Mouse (Mus musculus) liver, embryonic 18 days (tissue): ENCODE results near the gene Yaf2. TPM values are rescaled to one million over a fixed set of nuclear protein-coding genes. Genes with fewer than 3 reads are reported as not detected.

Experiments
- polyA plus RNA-seq: library from polyadenylated mRNA; depleted of rRNA; stranded (reverse); fragments of >200 nt; gene quantifications from 2 replicates; pipeline ENCODE4 v1.2.3, GENCODE M21; 2012; rRNA removed

The Yaf2 gene
- polyA plus RNA-seq = 14.8 and 16.0 TPM in 2 replicates

DNA sequence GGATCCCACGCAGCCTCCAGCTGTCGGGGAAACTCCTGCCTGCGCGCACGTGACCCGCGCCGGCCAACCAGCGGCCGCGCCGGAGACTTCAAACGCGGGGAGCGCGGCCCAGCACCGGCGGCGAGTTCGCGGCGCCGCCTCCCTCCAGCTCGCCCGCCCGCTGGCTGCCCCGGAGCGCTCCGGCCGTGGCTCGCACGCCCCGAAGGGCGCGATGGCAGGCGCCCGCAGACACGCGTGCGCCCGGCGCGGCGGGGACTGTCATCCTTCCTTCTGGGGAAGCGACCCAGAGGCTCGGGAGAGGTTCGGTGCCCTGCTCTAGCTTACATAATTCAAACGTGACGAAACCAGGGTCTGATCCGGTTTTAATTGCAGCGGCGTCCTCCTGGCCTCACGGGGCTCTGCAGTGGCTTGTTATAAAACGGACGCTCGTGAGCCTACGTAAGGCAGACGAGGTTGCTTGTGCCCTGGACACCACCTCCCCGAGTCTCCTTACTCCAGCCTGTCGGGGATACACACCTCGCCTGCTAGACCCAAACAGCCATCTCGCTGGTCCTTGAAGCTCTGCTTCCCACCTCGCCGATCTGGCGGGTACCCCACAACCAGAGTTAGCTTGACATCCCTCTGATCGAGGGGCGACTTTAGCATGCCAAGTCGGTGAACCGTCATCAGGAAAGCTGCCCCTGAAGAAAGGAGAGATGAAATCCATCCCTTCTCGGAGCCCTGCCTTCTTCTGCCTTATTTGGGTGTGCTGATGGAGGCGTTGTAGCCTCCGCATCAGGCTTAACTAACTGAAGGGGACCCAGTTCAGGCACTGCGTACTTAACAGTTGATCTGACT, at the start of gene Yaf2:
Yaf2 (minus strand) TSS at position 11 of the 837 bp plus-strand sequence.

DNA sequence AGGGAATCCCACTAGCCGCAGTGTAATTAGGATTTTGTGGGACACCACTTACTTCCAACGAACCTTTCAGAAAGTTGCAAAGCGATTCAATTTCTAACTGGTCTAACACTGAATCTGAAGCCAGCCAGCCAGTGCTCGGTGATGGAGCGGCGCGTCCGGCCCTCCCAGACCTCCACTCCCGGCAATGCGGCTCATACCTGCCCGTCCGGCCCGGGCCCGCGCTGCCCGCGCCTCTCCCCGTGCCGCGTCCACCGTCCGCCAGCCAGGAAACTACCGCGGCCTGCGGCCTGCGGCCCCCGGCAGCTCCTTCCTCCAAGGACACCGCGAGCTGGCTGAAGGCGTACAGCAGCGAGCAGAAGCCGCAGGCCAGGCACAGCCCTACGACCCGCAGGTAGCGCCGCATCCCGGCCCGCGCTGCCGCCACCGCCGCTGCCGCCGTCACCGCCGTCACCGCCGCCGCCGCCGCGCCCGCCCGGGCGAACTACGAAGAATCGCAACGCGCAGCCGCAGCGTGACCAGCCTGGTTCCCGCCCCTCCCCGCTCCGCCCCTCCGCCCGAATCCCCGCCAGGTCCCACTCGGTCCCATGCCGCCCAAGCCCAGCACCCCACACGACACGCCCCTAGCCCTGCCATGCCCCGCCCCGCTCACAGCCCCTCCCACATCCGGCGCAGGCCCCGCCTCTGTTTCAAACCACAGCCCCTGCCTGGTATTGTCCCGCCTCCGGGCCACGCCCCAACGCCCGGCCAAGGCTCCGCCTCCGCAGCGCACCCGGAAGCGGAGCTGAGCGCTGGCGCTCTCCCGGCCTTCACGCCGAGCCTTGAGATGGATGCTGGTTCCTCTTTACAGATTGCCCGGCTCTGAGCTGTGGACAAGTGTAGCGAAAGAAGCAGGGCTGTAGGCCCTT, 61.8 kb downstream of the Yaf2 start, which contains the start of gene Gxylt1:
Gxylt1 (minus strand) TSS at position 501 of the 905 bp plus-strand sequence.

Other genes starting within 250 kb of the Yaf2 start
- 2.5 and 2.6 TPM in 2 replicates for gene Gxylt1, start 61.8 kb downstream of the Yaf2 start, polyA plus RNA-seq
- gene Zcrb1, start 61.4 kb upstream of the Yaf2 start, polyA plus RNA-seq = 32.4 TPM in 2 replicates
- gene Pphln1, start 61.4 kb upstream of the Yaf2 start, polyA plus RNA-seq = 6.4 and 7.0 TPM in 2 replicates